Mouse (Mus musculus) olfactory bulb, adult 2 months (tissue): ENCODE data around the gene Mif4gd.

Source experiments
- CTCF ChIP-seq: fragments of 200-500 bp; IDR thresholded peaks from 2 replicates; pipeline ENCODE4 v1.5.1; 2012; ENCODE audit warnings: low read depth, mild to moderate bottlenecking, low read length, moderate library complexity; ENCODE audit not compliant: insufficient read depth
- POLR2A ChIP-seq: fragments of 200-500 bp; IDR thresholded peaks from 2 replicates; pipeline ENCODE4 v1.6.1; 2012; ENCODE audit warnings: mild to moderate bottlenecking, low read depth, low read length, moderate library complexity; ENCODE audit not compliant: insufficient read depth

- no peak for TF ChIP-seq CTCF
- no peak for TF ChIP-seq POLR2A
Measured at GRCm38 (mm10) chr11:115653194-115653593, 40.4 kb upstream of the Mif4gd start.
